Mouse (Mus musculus) embryonic facial prominence, embryonic 14.5 days (tissue): ENCODE results near the gene Btbd1. TPM values are rescaled to one million over a fixed set of nuclear protein-coding genes. Genes with fewer than 3 reads are reported as not detected.

ENCODE experiments used
- ATAC-seq: fragments of 200-750 bp; cut with Nextera tagmentation; 2 replicates; pipeline ENCODE4 v1.8.0; 2017; ENCODE audit warnings: low read depth, moderate number of reproducible peaks, moderate TSS enrichment
- DNase-seq: peaks from one replicate; pipeline ENCODE4 v3.0.0-alpha.2; 2015; ENCODE audit warnings: low spot score
- H3K27ac ChIP-seq: fragments of 300-500 bp; sonication (generic); replicated peaks from 2 replicates; pipeline ENCODE4 v1.5.1; 2014; ENCODE audit warnings: low read depth, mild to moderate bottlenecking, low read length, moderate library complexity
- H3K27me3 ChIP-seq: fragments of 300-500 bp; sonication (generic); replicated peaks from 2 replicates; pipeline ENCODE4 v1.6.1; 2014; ENCODE audit warnings: low read length; ENCODE audit not compliant: control insufficient read depth, insufficient read depth
- H3K36me3 ChIP-seq: fragments of 300-500 bp; sonication (generic); 2 replicates; pipeline ENCODE4 v1.6.1; 2014; ENCODE audit warnings: low read length, mixed read lengths; ENCODE audit not compliant: control insufficient read depth, insufficient read depth
- H3K4me1 ChIP-seq: fragments of 300-500 bp; sonication (generic); 2 replicates; pipeline ENCODE4 v1.6.1; 2014; ENCODE audit warnings: antibody characterized with exemption, low read length; ENCODE audit not compliant: control insufficient read depth, insufficient read depth
- H3K4me2 ChIP-seq: fragments of 300-500 bp; sonication (generic); 2 replicates; pipeline ENCODE4 v1.6.1; 2014; ENCODE audit warnings: low read depth, mild to moderate bottlenecking, low read length, moderate library complexity, mixed read lengths
- H3K4me3 ChIP-seq: fragments of 300-500 bp; sonication (generic); 2 replicates; pipeline ENCODE4 v1.5.1; 2014; ENCODE audit warnings: low read depth, mild to moderate bottlenecking, low read length
- H3K9ac ChIP-seq: fragments of 300-500 bp; sonication (generic); 2 replicates; pipeline ENCODE4 v1.6.1; 2014; ENCODE audit warnings: low read depth, mild to moderate bottlenecking, low read length, moderate library complexity, mixed read lengths
- H3K9me3 ChIP-seq: fragments of 300-500 bp; sonication (generic); 2 replicates; pipeline ENCODE4 v1.6.1; 2016; ENCODE audit warnings: low read length; ENCODE audit not compliant: control insufficient read depth
- WGBS: fragments of 180-500 bp; shearing (Covaris S2); extraction: QIAGEN DNeasy Blood & Tissue Kit; methylation state at CpG from one replicate; pipeline ENCODE4 v1.1.7; 2014; 5-methylcytosine and 5-hydroxymethylcytosine counted together
- polyA plus RNA-seq: library from polyadenylated mRNA; unstranded; fragments of >200 nt; fragmentation: Nextera tagmentation; extraction: Ambion mirVana; gene quantifications from 2 replicates; pipeline ENCODE4 v1.2.1, GENCODE M21; 2014

The Btbd1 gene
- polyA plus RNA-seq, 1 experiment from 2014 or later: 109 TPM

DNA sequence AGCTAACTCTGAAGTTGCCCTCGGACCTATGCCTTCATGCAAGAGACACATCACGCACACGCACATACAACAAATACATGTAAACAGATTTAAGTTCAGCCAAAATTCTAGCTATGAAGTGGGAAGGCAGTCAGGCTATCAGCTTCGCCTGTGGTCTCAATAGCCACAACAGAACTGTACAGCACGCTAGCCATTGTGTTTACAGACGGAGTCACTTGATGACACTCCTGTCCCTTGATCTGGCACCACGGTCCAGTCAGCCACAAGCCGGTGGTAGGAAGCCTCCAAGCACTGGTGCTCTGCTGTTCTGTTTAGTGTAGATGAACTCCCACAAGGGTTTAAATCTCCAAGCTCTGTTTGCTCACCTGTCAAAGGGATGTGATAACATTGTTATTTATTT, 16.8 kb upstream of the Btbd1 start:
- no peaks in the 10 kb centered on the region for H3K27me3 ChIP-seq
- 75% methylated on average over 8 of the region's 8 CpGs for WGBS
- H3K4me2 ChIP-seq: no peak overlapping the region
- DNase-seq (no peak), ATAC-seq (no peak)
- no peaks in the 10 kb centered on the region for H3K9me3 ChIP-seq
- H3K4me1 ChIP-seq: peaks cover 3% of the 10 kb centered on the region; the same call in 1 of the 2 replicates
- H3K36me3 ChIP-seq: no peaks in the 10 kb centered on the region
- no peak overlapping the region for H3K27ac ChIP-seq
- no peak overlapping the region for H3K4me3 ChIP-seq
- no peak overlapping the region for H3K9ac ChIP-seq

DNA sequence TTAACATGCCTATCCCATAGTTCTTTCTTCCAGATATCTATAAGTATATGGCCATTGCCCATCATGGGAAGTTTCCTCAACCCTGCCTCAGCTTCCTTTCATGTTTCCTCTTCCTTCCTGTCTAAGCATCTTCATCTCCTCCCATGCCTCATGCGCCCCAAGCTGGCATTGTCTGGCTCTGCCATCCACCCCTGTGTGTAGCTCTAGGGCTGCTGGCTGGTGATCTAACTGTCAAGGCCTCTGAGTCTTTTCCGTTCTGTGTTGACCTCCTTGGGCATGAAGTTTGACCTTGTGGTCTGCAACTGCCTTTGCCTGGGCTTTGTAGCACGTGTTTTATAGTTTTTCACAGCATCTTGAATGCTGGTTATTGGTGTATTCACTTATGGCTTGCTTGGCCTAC, 16.1 kb upstream of the Btbd1 start:
- WGBS: 82% methylated on average over 3 of the region's 3 CpGs
- no peaks in the 10 kb centered on the region for H3K9me3 ChIP-seq
- H3K4me3 ChIP-seq: no peak overlapping the region
- DNase-seq (no peak), ATAC-seq (no peak)
- no peak overlapping the region for H3K4me2 ChIP-seq
- H3K36me3 ChIP-seq: no peaks in the 10 kb centered on the region
- H3K9ac ChIP-seq: no peak overlapping the region
- no peak overlapping the region for H3K27ac ChIP-seq
- no peaks in the 10 kb centered on the region for H3K27me3 ChIP-seq
- H3K4me1 ChIP-seq: peaks cover 3% of the 10 kb centered on the region; the same call in 1 of the 2 replicates

- no peak for ATAC-seq
- Histone ChIP-seq H3K9ac (no peak overlapping the region), H3K27me3 (no peaks in the 10 kb centered on the region), H3K4me3 (no peak overlapping the region), H3K9me3 (no peaks in the 10 kb centered on the region), H3K27ac (no peak overlapping the region), H3K4me2 (no peak overlapping the region), H3K4me1 (peaks cover 3% of the 10 kb centered on the region; the same call in 1 of the 2 replicates), H3K36me3 (no peaks in the 10 kb centered on the region)
- no peak for DNase-seq
- 45% methylated on average over 11 of the region's 11 CpGs for WGBS
Measured at GRCm38 (mm10) chr7:81844801-81845200, 15.6 kb upstream of the Btbd1 start.

DNA sequence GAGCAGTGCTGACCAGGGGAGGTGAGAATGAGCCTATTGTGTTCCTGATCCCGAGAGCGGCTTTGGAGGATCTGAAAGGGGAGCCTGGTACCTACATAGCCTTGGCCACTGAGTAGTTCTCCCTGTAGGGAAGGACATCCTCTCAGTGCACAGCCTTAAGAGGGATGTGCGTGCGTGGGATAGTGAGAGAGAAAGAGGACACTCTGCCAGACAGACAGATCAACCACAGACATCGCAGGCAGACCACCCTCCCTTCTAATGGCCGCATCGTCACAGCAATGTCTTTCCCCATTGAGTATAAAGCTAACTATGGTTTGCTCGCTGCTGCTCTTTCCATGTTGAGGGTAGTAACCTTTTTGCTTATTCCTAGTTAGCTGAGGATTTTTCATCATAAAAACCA, 14.7 kb upstream of the Btbd1 start:
- DNase-seq (no peak), ATAC-seq (no peak)
- WGBS: 81% methylated on average over 8 of the region's 8 CpGs
- H3K27me3 ChIP-seq: no peaks in the 10 kb centered on the region
- no peak overlapping the region for H3K9ac ChIP-seq
- H3K27ac ChIP-seq: no peak overlapping the region
- no peaks in the 10 kb centered on the region for H3K36me3 ChIP-seq
- H3K4me3 ChIP-seq: no peak overlapping the region
- H3K9me3 ChIP-seq: no peaks in the 10 kb centered on the region
- peaks cover 3% of the 10 kb centered on the region; the same call in 1 of the 2 replicates for H3K4me1 ChIP-seq
- H3K4me2 ChIP-seq: no peak overlapping the region

GRCm38 (mm10) chr7:81842998-81843397, 13.8 kb upstream of the Btbd1 start:
- no peaks in the 10 kb centered on the region for H3K27me3 ChIP-seq
- no peaks in the 10 kb centered on the region for H3K36me3 ChIP-seq
- no peak overlapping the region for H3K27ac ChIP-seq
- no peak overlapping the region for H3K4me3 ChIP-seq
- H3K4me2 ChIP-seq: no peak overlapping the region
- WGBS: 74% methylated on average over 1 of the region's 1 CpGs
- no peaks in the 10 kb centered on the region for H3K9me3 ChIP-seq
- DNase-seq: no peak
- no peak overlapping the region for H3K9ac ChIP-seq
- H3K4me1 ChIP-seq: peaks cover 3% of the 10 kb centered on the region; the same call in 1 of the 2 replicates
- no peak for ATAC-seq

GRCm38 (mm10) chr7:81842141-81842540, 12.9 kb upstream of the Btbd1 start:
- Histone ChIP-seq H3K27me3 (no peaks in the 10 kb centered on the region), H3K4me1 (peaks cover 3% of the 10 kb centered on the region; the same call in 1 of the 2 replicates), H3K4me2 (no peak overlapping the region), H3K27ac (no peak overlapping the region), H3K4me3 (no peak overlapping the region), H3K9ac (no peak overlapping the region), H3K36me3 (no peaks in the 10 kb centered on the region), H3K9me3 (no peaks in the 10 kb centered on the region)
- 88% methylated on average over 7 of the region's 7 CpGs for WGBS
- DNase-seq (no peak), ATAC-seq (no peak)

- Histone ChIP-seq H3K9me3 (no peaks in the 10 kb centered on the region), H3K4me3 (no peak overlapping the region), H3K4me2 (no peak overlapping the region), H3K9ac (no peak overlapping the region), H3K36me3 (no peaks in the 10 kb centered on the region), H3K27me3 (no peaks in the 10 kb centered on the region), H3K27ac (no peak overlapping the region), H3K4me1 (no peaks in the 10 kb centered on the region)
- no peak for ATAC-seq
- WGBS: 77% methylated on average over 6 of the region's 6 CpGs
- DNase-seq: no peak
Measured at GRCm38 (mm10) chr7:81841439-81841838, 12.2 kb upstream of the Btbd1 start.

GRCm38 (mm10) chr7:81840661-81841181, 11.5 kb upstream of the Btbd1 start:
- Histone ChIP-seq H3K36me3 (no peaks in the 10 kb centered on the region), H3K9ac (no peak overlapping the region), H3K27ac (no peak overlapping the region), H3K4me2 (no peak overlapping the region), H3K4me1 (no peaks in the 10 kb centered on the region), H3K4me3 (no peak overlapping the region), H3K9me3 (no peaks in the 10 kb centered on the region), H3K27me3 (no peaks in the 10 kb centered on the region)
- WGBS: 54% methylated on average over 7 of the region's 7 CpGs
- DNase-seq: no peak
- no peak for ATAC-seq

- H3K4me3 ChIP-seq: no peak overlapping the region
- no peak overlapping the region for H3K27ac ChIP-seq
- 63% methylated on average over 6 of the region's 6 CpGs for WGBS
- H3K9ac ChIP-seq: no peak overlapping the region
- DNase-seq: no peak
- H3K4me2 ChIP-seq: no peak overlapping the region
- no peaks in the 10 kb centered on the region for H3K27me3 ChIP-seq
- H3K4me1 ChIP-seq: no peaks in the 10 kb centered on the region
- ATAC-seq: no peak
- no peaks in the 10 kb centered on the region for H3K36me3 ChIP-seq
- no peaks in the 10 kb centered on the region for H3K9me3 ChIP-seq
Measured at GRCm38 (mm10) chr7:81839746-81840145, 10.5 kb upstream of the Btbd1 start.
